Mouse (Mus musculus) fibroblast of lung, adult 2 months (primary cell): ENCODE measurements at regions not wholly inside any gene's neighbourhood (a gene's known extent, or its start where the extent isn't known, plus 50 kb on each side); places are given as distances from the start of the nearest gene placed in this dataset.
"Not testable (repeated sequence)": the region's sequence is repeated elsewhere in the genome, so short reads cannot be mapped to it uniquely, and the experiment has no call there.

Experiments
- DNase-seq: peaks from one replicate; pipeline ENCODE4 v3.0.0-alpha.2; 2011; ENCODE audit warnings: low read depth

DNA sequence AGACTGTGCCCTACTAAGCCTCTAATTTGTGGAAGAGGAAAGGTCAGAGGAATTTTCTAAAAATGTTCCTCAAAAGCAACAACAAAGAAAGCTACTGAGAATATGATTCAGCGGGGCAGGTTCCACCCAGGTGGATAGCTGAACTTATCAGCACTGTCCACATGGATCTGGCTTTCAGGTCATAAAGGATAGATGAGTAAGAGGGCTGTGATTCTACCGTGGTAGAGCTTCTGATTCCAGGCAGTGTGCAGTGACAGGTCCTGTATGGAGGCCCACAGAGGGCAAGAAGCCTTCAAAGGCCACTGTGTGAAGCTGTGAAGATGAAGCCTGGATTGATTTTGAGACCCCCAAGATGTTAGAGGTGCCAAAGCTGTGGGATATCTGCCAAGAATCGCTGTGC lies 51.8 kb downstream of the Teddm3 start:
- DNase-seq = not testable (repeated sequence)

DNA sequence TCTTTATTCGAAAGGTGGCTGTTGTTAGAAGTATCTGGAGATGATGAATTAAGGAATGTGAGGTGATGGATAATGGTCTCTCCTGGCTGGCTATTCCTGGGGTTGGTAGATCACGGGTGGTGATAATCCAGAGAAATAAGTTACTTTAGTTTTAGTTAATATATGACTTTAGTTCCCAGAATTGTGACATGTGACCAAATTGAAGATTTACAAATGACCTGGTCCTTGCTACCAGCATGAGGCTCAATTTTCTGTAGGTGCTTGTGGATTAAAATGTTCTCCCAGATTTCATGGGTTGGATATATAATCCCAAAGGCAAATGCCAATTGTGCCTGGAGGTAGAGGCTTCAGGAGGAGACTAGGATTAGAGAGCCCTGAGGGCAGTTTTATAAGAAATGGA lies 53.7 kb downstream of the Teddm3 start:
- DNase-seq = not testable (repeated sequence)

DNA sequence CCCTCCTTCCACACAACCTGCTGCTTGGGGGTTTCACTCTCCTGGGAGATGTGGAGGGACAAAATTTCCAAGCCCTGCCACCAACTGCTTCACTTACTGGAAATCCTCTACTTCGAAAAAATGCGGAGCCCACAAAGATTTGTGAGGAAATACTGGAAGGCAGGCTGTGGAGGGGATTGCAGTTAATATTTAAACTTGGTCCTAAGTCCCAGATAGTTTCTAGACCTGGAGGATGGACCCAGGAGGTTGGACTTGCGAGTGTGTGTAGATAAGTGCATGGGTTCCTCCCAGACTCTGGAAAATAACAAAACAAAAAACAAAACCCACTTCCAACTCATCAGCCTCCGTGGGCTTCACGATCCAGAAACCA lies 79.0 kb downstream of the Teddm3 start:
- DNase-seq = no peak

DNA sequence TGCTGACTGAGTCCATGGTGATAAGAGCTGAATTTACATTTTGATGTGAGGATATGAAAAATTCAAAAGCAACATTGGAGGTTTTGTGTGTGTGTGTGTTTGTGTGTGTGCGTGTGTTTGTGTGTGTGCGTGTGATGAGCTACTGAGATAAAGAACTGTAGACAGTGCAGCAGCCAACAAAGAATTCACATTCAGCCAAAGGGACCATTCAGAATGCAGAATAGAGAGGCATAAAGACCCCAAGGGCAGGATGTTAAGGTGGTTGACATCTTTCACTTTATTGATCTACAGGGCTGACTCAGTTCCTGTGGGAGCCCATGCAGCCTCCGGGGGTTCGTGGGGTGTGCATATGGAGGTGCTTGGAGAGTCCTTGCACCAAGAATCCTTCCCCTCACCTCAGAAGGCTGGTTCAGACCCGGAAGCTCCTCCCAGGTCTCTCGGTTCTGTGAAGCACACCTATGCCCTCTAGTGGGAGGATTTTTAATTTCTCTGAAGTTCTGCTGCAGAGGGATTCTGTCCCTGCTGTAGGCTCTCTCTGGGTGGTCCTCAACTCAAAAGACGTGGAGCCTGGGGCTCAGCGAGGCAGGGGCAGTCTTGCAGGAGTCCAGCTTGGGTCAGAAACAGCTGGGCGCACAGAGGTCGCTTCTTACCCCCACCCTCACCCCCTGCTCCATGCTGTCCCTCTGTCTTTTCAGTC lies 79.6 kb downstream of the Teddm3 start:
- not testable (repeated sequence) for DNase-seq

DNA sequence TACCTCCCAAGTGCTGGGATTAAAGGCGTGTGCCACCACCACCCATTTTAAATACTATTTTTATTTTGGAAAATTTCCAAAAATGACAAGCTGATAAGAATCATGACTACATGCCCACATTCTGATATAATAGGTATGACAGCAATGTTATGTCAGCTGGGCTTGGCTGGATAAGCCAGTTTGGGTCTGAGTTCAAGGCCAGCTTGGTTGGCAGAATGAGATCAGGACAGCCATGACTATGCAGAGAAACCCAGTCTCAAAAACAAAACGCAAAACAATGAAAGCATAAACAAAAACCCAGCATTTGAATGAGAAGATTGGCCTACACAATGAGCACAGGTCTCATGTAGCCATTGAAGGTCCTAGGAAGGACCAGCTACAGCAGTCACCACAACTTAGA lies 93.6 kb downstream of the Teddm3 start:
- DNase-seq = no peak

DNA sequence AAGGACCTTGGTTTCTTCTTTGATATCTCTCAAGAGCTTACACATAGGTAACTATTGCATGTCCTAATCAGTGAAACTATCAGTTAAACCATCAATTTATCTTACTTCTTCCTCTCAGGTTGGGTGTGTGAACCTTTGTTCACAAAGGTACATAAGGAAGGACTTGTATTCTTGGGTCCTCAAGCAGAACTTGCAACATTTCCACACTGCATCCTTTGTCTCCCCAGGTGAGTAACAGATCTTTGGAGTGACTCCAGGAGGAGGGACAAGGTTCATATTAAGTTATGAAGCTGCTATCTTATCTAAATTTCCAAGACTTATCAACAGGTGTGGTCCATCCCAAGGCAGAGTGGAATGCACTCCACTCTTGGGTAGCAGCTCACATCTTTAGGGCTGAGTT lies 99.0 kb downstream of the Teddm3 start:
- no peak for DNase-seq

DNA sequence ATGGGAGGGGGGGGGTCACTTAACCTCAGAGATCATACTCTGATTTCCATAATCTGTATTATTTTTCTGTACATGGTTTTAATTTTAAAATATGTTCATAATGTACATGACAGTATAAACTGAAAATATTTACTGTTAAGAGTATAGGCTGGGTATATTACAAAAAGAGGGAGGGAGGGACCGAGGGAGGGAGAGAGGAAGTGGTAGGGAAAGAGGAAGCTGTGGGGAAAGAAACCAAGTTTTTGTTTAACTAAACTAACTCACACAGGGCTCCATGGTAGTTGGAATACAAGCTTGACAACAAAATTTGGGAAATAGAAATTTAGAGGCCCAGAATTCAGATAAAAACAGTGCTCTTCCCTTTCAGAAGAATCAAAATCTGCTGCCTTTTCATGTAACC lies 131.7 kb downstream of the Teddm3 start:
- DNase-seq = not testable (repeated sequence)

DNA sequence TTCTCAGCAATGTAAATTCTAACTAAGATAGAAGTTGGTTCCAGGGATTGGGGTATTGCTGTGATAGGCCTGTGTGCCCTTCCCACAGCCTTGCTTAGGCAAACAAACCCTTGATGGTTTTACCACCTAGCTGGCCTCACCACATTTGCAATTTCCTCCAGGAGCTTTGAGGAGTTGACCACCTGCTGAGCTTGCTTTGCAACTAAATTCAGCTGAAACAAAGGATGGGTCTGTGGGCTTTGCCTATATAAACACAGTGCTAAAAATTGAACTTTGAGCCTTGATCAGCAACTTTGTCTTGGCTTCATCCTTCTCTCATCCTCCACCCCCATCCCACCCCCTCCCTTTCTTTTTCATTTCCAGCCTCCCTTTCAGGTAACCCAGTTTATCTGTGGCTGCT lies 148.9 kb downstream of the Teddm3 start:
- no peak for DNase-seq

DNA sequence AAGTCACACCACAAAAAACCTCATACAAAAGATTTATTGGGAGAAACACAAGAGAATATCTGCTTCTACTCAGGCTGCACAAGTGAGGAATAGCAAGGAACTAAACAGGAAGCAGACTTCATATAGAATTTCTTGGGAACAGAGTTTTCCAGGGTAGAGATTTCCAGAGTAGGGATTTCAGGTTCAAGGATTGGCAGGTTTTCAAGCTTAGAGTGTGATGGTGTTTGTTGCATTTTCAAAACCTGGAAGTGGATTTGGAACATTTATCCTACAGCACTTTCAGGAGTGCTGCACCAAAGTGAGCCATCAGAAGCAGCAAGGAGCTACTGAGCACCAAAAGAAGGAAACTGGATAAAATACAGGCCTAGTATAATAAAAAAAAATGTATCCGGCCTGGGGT lies 152.7 kb downstream of the Teddm3 start:
- no peak for DNase-seq

DNA sequence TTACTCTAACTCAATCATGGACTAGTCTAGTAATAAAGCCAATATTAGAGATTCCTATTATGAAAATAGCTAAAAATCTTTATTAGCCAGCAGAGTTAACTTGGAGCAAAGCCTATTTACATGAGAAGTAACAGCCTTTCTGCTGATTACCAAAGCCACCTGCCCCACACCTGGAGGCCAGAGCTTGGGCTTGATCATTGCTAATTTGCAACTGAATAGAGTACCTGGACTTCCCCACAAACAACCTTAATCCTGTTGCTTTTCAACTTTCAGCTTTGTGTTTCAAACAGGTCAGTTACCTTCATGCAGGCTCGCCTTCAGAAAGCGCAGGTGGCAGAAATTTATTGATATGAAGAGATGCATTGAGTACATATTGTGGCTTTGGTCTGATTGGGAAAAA lies 163.3 kb downstream of the Teddm3 start:
- no peak for DNase-seq

DNA sequence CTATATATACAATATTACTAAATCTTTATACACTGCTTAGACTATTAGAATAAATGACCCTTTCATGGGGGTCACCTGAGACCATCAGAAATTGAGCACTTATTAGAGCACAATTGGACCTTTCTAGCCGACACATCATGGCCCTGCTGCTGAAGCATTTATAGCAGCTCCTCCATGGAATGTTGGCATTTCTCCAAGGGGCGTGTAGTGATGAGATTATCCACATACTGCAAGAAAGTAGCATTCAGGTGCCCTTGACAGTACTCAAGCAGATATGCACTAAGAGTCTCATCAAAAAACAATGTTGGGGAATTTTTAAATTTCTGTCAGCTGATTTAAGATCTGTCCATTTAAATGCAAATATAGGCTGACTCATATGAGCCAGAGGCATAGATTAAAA lies 178.4 kb downstream of the Teddm3 start:
- DNase-seq = no peak

DNA sequence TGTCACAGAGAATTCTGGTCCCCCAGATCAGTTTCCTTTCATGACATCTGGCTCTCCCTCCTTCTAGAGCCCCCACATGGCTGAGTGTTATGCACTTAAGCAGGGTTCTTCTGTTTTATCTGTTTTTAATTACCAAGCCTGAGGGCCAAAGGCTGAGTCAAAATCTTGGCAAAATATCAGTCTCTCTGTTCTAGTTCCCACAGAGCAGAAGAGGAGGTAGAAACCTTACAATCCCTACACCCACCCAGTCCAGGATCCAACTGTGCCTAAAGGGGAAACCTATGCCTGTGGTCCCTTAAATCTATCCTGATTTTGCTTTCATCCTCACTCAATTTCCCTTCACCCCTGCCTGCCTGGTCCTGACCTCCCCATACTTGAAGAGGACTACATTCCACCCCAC lies 181.4 kb downstream of the Teddm3 start:
- peak; percentile 3 for DNase-seq

DNA sequence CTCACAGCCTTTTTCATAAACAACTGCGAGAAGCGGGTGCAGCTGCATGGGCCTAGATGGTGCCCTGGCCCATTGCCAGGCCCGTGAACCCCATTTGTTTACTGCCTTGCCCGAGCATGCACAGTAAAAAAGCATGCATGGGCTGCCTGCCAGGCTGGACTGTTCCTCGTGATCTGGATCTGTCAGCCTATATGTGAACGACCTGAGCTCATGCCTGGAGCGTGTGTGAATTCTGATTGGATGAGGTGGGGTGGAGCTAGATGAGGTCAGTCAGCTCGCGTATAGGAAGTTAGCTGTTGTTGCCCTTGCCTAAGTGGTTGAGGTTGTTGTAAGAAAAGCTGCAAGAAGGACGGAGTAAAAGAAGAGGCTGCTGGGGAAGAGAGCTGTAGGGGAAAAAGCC lies 194.9 kb downstream of the Teddm3 start:
- DNase-seq = no peak

DNA sequence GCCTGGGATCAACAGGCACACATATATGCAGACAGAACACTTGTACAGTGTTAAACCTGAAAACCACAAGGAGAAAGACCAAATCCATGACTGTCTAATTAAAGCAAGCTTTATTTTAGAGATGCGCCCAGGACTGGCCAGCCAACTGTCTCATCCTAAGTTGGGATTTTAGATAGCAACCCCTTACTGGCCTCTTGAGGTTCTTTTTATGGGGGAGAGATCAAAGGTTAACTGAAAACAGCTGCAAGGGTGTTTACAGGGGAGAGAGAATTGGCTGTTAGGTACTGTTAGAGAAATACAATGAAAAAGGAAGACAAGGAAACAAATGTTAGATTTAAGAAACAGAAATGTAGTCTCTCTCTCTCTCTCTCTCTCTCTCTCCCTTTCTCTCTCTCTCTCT lies 202.4 kb upstream of the Thpo start:
- no peak for DNase-seq

DNA sequence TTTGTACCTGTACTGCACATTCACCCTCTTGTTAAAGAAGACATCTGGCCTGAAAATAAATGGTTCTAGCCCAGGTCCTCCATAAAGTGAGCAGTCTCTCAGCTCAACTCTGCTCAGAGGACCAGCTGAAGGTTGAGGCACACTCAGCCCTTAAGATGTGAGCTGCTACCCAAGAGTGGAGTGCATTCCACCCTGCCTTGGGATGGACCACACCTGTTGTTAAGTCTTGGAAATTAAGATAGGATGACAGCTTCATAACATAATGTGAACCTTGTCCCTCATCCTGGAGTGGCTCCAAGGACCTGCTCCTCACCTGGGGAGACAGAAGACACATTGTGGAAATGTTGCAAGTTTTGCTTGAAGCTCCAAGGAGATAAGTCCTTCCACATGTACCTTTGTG lies 200.5 kb upstream of the Thpo start:
- not testable (repeated sequence) for DNase-seq

DNA sequence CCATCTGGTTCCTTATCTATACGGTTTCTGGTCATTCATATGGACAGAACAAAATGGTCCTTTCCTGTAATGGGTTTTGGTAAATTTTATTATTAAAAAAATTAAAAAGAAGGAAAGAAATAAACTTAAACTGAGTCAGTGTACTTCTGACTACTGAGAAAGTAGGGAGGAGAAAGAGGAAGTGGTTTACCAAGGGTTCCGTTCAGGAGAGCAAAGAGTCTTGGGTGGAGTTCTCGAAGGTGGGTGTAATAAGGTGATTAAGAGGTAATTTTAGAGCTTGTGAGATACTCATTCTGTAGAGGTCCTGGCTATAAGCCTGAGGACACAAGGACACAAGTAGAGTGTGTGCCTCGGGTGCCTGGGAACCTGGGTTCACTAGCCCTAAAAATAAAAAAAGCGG lies 195.7 kb upstream of the Thpo start:
- not testable (repeated sequence) for DNase-seq

DNA sequence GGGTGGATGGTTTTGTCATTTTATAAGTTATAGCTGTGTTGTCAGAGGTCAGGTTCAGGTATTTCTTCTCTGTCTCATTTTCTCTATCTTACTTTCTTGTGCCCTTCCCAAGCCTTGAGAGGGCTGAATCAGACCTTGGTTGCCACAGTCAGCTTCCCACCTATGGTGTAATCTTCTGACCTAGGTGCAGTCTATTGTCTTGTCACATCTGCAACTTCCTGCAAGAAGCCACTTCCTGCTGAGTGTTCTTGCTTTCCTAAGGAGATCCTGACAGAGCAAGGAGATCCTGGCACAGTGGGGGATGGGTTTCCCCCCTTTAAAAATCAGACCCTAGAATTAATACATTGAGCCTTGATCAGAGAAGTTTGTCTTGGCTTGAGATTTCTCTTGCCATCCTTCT lies 191.5 kb upstream of the Thpo start:
- DNase-seq = not testable (repeated sequence)

DNA sequence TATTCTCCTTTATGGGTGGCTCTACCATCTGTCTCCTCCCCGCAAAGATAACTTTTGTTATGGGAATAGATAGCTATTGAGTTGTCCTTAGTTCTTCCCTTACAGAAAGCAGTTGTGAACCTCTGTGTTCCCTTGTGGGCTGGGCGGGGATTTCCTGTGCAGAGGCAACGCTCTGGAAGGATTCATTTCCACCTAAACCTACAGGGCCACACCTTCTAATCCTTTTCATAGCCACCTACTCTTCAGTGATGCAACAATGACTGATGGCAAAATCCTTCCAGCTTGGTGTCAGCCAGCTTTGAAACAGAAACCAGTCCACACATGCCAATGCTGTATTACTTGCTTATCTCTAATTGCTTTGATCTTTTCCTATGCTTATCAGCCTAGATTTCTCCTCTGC lies 176.6 kb upstream of the Thpo start:
- DNase-seq = not testable (repeated sequence)

DNA sequence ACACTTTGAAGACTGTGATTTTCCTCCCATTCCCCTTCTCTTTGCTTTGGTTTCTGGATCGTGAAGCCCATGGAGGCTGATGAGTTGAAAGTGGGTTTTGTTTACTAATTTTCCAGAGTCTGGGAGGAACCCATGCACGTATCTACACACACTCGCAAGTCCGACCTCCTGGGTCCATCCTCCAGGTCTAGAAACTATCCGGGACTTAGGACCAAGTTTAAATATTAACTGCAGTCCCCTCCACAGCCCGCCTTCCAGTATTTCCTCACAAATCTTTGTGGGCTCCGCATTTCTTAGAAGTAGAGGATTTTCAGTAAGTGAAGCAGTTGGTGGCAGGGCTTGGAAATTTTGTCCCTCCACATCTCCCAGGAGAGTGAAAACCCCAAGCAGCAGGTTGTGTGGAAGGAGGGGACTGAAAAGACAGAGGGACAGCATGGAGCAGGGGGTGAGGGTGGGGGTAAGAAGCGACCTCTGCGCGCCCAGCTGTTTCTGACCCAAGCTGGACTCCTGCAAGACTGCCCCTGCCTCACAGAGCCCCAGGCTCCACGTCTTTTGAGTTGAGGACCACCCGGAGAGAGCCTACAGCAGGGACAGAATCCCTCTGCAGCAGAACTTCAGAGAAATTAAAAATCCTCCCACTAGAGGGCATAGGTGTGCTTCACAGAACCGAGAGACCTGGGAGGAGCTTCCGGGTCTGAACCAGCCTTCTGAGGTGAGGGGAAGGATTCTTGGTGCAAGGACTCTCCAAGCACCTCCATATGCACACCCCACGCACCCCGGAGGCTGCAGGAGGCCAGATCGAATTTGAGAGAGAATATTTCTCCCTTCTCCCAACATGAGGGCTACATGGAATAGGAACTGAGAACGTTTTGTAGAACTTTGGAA lies 174.4 kb upstream of the Thpo start:
- DNase-seq = not testable (repeated sequence)

DNA sequence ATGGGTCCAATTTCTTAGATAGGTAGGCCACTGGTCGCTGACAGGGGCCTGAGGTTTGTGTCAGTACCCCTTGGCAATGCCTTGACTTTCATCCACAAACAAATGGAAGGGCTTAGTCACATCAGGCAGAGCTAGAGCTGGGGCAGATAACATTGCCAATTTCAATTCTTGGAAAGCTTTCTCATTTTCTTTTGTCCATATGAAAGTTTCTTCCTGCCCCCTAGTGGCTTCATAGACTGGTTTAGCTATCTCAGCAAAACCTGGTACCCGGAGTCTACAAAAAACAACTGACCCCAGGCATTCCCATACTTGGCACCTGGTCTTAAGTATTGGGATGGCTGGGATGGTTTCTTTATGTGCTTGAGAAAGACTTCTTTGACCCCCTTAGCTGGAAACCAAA lies 161.4 kb upstream of the Thpo start:
- peak; percentile 33 for DNase-seq

DNA sequence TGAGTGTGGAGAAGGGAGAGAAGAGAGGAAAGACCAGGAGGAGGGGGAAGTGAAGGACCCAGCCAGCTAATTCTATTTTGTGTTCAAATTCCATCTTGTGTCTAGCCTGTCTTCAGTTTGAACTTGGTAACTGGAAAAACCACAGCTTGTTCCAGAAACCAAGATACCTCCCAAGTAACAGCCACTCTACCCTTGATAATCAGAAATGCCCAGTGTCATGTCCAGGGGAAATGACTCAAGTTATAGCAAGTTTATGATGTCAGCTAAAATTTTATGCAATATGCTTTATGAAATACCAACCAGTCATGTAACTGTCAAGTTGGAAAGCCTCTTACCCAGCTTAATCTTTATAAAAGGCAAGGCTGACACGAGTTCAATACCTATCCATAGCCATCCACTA lies 137.4 kb upstream of the Thpo start:
- DNase-seq = no peak

DNA sequence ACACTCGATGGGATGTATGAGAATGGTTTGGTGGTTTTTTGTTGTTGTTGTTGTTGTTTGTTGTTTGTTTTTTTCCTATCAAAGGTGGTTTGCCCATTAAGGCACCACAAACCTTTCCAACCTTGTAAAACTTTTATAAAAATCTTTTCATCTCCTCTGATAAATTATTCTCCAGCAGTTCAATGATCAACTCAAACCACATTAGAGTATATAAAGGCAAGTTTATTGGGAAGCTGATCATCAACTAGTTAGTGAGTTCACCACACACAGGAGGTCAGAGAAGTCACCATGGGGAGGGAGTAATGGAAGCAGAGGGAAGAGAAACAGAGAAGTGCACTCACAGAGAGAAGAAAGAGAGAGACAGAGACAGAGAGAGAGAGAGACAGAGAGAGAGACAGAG lies 132.5 kb upstream of the Thpo start:
- no peak for DNase-seq

DNA sequence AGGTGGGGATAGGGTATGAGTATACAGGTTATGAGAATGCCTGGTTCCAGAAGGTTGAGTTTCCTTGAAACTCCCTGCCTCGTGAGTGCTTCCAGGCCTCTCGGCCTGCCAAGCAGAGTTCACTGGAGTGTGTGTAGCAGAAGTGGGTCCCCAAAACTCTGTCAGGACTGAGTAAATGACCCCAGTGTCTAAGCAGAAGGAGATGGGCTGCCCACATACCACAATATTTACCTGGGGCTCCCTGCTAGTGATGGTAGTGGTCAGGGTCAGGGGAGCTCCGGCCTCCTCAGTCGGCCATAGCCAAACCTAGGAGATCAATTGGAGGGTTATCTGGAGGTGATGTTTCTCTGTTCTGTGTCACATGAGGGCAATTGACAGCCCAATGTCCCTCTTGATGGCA lies 126.9 kb upstream of the Thpo start:
- no peak for DNase-seq

DNA sequence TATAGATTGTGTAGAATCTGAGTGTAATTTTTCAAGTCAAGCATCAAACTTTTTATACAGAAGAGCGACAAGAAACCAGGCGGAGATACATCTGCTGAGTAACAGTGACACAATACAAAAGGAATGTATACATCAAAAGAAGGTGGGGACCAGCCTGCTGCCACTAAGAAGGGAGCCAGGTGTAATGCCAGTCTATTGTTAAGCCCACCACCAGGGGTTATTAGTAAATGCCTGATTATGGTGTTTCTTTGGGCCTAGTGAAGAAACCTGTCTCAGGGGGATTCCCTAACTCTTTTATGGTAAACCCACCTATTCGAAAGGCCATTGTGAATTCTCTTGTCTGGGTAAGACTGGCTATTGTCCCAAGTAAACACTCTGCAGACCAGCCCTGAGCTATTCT lies 126.3 kb upstream of the Thpo start:
- DNase-seq = not testable (repeated sequence)
